Mouse (Mus musculus) ES-E14 (cell line): ENCODE results near the gene Sec16a. TPM values are rescaled to one million over a fixed set of nuclear protein-coding genes. Genes with fewer than 3 reads are reported as not detected.

Experiments
- DNase-seq: peaks from one replicate; pipeline ENCODE4 v3.0.0-alpha.2; 2013; ENCODE audit warnings: low read depth, low spot score
- H3K27ac ChIP-seq: 2 replicates; pipeline ENCODE4 v1.5.1; 2012; ENCODE audit warnings: low read depth, mild to moderate bottlenecking, low read length, moderate library complexity, mixed read lengths; ENCODE audit not compliant: poor library complexity, insufficient read depth, severe bottlenecking
- H3K36me3 ChIP-seq: 2 replicates; pipeline ENCODE4 v1.6.1; 2012; ENCODE audit warnings: mild to moderate bottlenecking, low read length, moderate library complexity, mixed read lengths; ENCODE audit not compliant: control insufficient read depth, poor library complexity, insufficient read depth, severe bottlenecking
- H3K4me1 ChIP-seq, 2 experiments: fragments of 150-350 bp in 1 of 2; sonication (generic) in 1 of 2; 2 replicates each; pipeline ENCODE4 v1.6.1; 2012; ENCODE audit warnings: low read length in 2 of 2, mild to moderate bottlenecking in 1 of 2, mixed read lengths in 1 of 2; ENCODE audit not compliant: control insufficient read depth in 2 of 2, insufficient read depth in 2 of 2, poor library complexity in 1 of 2
- H3K4me3 ChIP-seq, 2 experiments: fragments of 150-350 bp in 1 of 2; sonication (generic) in 1 of 2; 2 replicates each; pipeline ENCODE4 v1.5.1; 2012; ENCODE audit warnings: low read length in 2 of 2, low read depth in 1 of 2, mild to moderate bottlenecking in 1 of 2, mixed read lengths in 1 of 2; ENCODE audit not compliant: insufficient read depth in 1 of 2, poor library complexity in 1 of 2, severe bottlenecking in 1 of 2
- H3K9ac ChIP-seq: 2 replicates; pipeline ENCODE4 v1.6.1; 2012; ENCODE audit warnings: low read depth, mild to moderate bottlenecking, low read length, mixed read lengths; ENCODE audit not compliant: poor library complexity, insufficient read depth, severe bottlenecking
- H3K9me3 ChIP-seq: fragments of 150-350 bp; sonication (generic); 2 replicates; pipeline ENCODE4 v1.6.1; 2012; ENCODE audit warnings: low read depth, mild to moderate bottlenecking, low read length; ENCODE audit not compliant: control insufficient read depth, insufficient read depth
- CHD2 ChIP-seq: IDR thresholded peaks from 2 replicates; pipeline ENCODE4 v1.6.1; 2014; ENCODE audit warnings: mild to moderate bottlenecking, low read depth, low read length, inconsistent platforms
- HCFC1 ChIP-seq: IDR thresholded peaks from 2 replicates; pipeline ENCODE4 v1.6.1; 2012; ENCODE audit warnings: low read length, inconsistent platforms, borderline replicate concordance; ENCODE audit not compliant: insufficient read depth
- MAFK ChIP-seq: IDR thresholded peaks from 2 replicates; pipeline ENCODE4 v1.6.1; 2014; ENCODE audit warnings: mild to moderate bottlenecking, low read depth, low read length, inconsistent platforms; ENCODE audit not compliant: insufficient read depth
- ZC3H11A ChIP-seq: IDR thresholded peaks from 2 replicates; pipeline ENCODE4 v1.6.1; 2012; ENCODE audit warnings: low read depth, mild to moderate bottlenecking, inconsistent platforms, low read length, borderline replicate concordance
- ZNF384 ChIP-seq: IDR thresholded peaks from 2 replicates; pipeline ENCODE4 v1.6.1; 2012; ENCODE audit warnings: low read depth, low read length, inconsistent platforms
- in situ Hi-C, 2 experiments: fragments of 600-800 bp; cut with MboI; formaldehyde crosslinking; loops; one replicate each; pipeline ENCODE4 v1.15.1; 2025; ENCODE audit warnings: low sequenced_read_pairs in 2 of 2, inconsistent platforms in 1 of 2; ENCODE audit not compliant: unreplicated experiment in 2 of 2
- total RNA-seq: library from RNA; depleted of rRNA; stranded (reverse); fragments of 300-350 nt; gene quantifications from 2 replicates; pipeline ENCODE4 v1.2.3, GENCODE M21; 2012

Sec16a gene
- total RNA-seq, 1 experiment: 47.3 TPM

DNA sequence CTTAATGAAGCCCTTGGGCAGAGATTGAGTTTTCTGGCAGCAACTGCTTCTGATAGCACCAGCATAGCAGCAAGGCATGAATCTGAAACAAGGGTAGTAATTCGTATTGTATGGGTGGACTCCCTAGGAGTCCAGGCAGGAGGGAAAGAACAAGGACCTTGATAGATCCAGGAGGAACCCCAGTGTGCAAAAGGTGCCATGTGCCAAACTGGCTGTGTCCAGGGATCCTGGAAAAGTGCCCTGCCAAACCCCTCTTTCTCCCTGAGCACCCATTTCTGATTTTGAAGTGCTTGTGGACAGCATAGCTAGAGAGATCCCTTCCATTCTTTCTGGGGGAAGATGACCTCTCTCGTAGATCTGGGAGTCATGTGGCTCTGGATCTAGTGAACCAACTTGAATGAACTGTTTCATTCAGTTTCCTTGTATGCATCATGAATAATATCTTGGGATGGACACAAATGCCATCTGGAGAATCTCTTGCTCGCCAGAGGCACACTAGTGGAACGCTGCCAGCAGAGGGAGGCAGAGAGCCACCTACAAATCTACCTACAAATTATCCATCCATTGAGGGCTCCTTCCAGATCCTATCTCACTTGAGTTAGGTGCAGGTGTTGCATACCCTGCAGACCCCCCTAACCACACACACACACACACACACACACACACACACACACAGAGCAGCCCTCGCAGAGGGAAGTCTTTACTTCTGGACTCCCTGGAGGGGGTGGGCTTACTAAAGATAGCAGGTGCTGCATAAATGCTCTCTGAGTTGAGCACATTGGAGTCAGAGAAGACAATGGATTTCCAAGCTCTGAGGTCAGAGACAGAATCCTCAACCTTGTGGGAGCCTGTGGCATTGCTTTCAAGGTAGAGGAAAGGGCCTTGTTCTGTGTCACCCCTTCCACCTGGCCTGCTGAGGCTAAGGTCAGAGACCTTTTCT lies 4.4 kb upstream of the Sec16a start:
- Histone ChIP-seq H3K4me1 (peaks cover 0 to 10% of the 10 kb centered on the region in 2 experiments; a peak in 1 of 4 replicates), H3K4me3 (no peak overlapping the region), H3K36me3 (no peaks in the 10 kb centered on the region), H3K9me3 (no peaks in the 10 kb centered on the region), H3K27ac (no peak overlapping the region), H3K9ac (no peak overlapping the region)
- TF ChIP-seq HCFC1 (no peak), CHD2 (no peak), ZC3H11A (peak; percentile 99)
- in situ Hi-C loops: loop anchor here (5.0 to 25.0 kb wide), 3 partner anchors 113 to 463 kb away; partner anchors contain the start of genes Med22 (in 1 of the 2), Rpl7a (in 1 of the 2), Surf1 (in 1 of the 2) and Surf2 (in 1 of the 2)
- DNase-seq: peak; percentile 59

DNA sequence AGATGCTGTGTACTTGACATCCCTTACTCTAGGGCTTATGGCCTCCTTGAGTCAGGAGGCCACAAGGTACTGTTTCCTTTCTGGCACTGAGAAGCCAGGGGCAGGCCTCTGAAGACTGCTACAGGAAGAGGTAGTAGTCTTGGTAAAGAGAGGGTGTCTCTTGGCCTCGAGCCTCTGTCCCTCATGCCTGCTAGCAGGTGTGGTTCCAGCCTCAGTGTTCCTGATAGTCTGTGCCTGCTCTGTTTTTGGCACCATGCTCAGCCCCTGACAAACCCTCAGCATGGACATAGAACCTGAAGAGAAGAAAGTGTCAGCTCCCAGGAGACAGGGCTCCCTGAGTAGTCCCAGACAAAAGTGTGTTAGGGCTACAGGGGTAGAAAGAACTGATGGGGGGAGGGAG lies 2.4 kb upstream of the Sec16a start:
- no peaks in the 10 kb centered on the region for H3K36me3 ChIP-seq
- H3K27ac ChIP-seq: no peak overlapping the region
- no peak for TF ChIP-seq ZNF384
- TF ChIP-seq HCFC1: no peak
- no peak for TF ChIP-seq ZC3H11A
- no peak for TF ChIP-seq CHD2
- no peak for TF ChIP-seq MAFK
- no peak overlapping the region for H3K4me3 ChIP-seq
- DNase-seq: no peak
- in situ Hi-C loops: loop anchor here in 1 of 2 experiments (25.0 kb wide), 1 partner anchor 465 kb away; the partner anchor contains the start of genes Med22, Rpl7a, Surf1 and Surf2
- no peak overlapping the region for H3K9ac ChIP-seq
- peaks cover 6 to 10% of the 10 kb centered on the region in 2 experiments; a peak in 3 of 4 replicates for H3K4me1 ChIP-seq
- no peaks in the 10 kb centered on the region for H3K9me3 ChIP-seq

DNA sequence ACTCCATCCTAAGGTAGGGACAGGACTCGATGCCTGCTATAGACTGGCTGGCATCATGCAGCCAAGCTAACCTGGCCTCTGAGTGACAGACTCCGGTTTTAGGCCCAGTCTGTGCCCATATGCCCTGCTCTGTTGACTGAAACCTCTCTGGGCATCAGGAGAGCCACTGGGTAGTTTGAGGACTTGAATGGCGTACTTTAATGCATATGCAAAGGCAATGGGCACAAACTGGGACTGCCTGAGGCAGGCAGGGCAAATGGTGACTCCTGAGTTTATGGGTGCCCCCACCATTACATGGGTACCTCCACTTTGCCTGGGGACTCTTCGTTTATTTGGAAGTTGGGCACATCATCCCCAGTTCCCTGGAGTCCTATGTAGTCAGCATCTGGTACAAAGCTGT lies 1.7 kb upstream of the Sec16a start:
- no peak for TF ChIP-seq CHD2

DNA sequence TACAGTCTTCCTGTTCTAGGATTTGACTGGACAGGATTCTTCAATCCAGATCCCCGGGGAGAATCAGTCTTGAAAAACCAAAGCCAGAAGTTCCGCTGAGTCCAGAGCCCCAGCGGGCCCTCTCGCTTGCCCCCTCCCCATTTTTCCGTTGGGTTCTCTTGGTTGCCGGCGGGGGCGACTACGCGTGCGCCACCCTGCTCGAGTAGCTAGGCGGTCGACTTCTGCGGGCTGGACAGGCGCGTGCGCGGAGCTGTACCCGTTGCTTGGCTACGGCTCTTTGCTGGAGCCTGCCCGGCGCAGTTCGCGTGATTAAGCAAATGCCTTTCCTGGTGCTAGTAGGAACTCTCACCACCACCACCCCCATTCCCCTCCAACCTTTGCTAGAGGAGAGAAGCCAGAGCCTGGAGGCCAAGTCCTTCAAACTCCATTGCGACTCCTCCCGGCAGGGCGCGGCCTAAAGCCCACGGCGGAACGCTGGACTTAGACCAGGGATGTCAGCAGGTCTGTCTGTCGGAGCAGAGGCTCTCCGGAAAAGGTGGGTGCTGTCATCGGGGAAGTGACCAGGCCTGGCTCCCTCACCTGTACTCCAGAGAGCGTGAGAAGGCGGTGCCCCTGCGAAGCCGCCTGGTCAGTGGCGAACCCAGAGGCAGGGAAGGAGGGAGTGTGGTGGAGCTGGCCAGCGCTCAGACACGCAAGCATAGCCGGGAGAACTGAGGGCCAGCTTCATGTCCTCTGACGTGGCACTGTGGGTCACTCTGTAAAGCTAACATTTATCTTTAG lies 840 bp upstream of the Sec16a start:
- in situ Hi-C loops: loop anchor here in 1 of 2 experiments (25.0 kb wide), 1 partner anchor 466 kb away; the partner anchor contains the start of genes Med22, Rpl7a, Surf1 and Surf2
- peak overlapping the region; percentile 83 for H3K9ac ChIP-seq
- DNase-seq: no peak
- peak overlapping the region; percentile 88 for H3K27ac ChIP-seq
- TF ChIP-seq MAFK (0 out of 2 replicates have a peak, but pooled peaks have one; percentile 12), CHD2 (no peak), HCFC1 (peak; percentile 69)
- H3K4me3 ChIP-seq: peak overlapping the region; percentile 71 to 78
- H3K4me1 ChIP-seq: peaks cover 6 to 16% of the 10 kb centered on the region in 2 experiments; a peak in 3 of 4 replicates
- no peaks in the 10 kb centered on the region for H3K9me3 ChIP-seq
- peaks cover 10% of the 10 kb centered on the region for H3K36me3 ChIP-seq

More for the DNA sequence above, 1.7 kb upstream of the Sec16a start:
- peaks cover 6 to 11% of the 10 kb centered on the region in 2 experiments; a peak in 3 of 4 replicates for H3K4me1 ChIP-seq
- DNase-seq: no peak
- in situ Hi-C loops: loop anchor here in 1 of 2 experiments (25.0 kb wide), 1 partner anchor 466 kb away; the partner anchor contains the start of genes Med22, Rpl7a, Surf1 and Surf2
- no peaks in the 10 kb centered on the region for H3K9me3 ChIP-seq
- no peak overlapping the region; the same call in 1 of the 2 replicates for H3K27ac ChIP-seq
- H3K36me3 ChIP-seq: peaks cover 1% of the 10 kb centered on the region
- no peak overlapping the region for H3K9ac ChIP-seq
- H3K4me3 ChIP-seq: peak overlapping the region; percentile 2 to 71; a peak in 2 of 4 replicates
